Mouse (Mus musculus): ENCODE data around the gene Yes1. TPM values are rescaled to one million over a fixed set of nuclear protein-coding genes. Genes with fewer than 3 reads are reported as not detected.

Yes1 gene
- polyA plus RNA-seq, 1 experiment from 2014 or later, result 18.9 TPM

DNA sequence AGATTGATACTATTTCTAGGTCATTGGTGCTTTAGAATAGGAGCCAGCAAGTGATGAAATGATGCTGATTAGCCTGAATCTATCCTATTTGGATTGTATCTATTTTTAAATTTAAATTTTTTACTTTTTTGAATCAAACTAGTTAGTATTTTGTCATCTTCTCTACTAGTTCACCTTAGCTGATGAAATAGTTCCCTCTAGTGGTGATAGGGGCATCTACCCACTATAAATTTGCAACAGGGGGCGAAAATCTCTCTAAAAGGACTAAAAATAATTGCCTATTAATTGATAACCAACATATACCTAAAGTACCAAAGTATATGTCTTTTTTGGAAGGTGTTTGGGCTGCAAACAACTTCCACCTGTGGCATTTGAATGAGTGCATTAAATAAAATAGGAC, 46.4 kb downstream of the Yes1 start:
- H3K9ac ChIP-seq (ENCODE audit: low read depth, low read length), result no peak overlapping the region
- H3K36me3 ChIP-seq (ENCODE audit: control insufficient read depth, insufficient read depth, low read length), result no peaks in the 10 kb centered on the region; the same call in 1 of the 2 replicates
- H3K27me3 ChIP-seq (replicated peaks; ENCODE audit: control insufficient read depth, insufficient read depth, low read length), result no peaks in the 10 kb centered on the region
- DNase-seq (ENCODE audit: low spot score) (no peak), ATAC-seq (replicated peaks; ENCODE audit: low FRiP score) (no peak)
- no peaks in the 10 kb centered on the region for H3K4me1 ChIP-seq (replicated peaks; ENCODE audit: control insufficient read depth, insufficient read depth, low read length)
- H3K4me2 ChIP-seq, result no peak overlapping the region
- no peak overlapping the region for H3K4me3 ChIP-seq (ENCODE audit: low read depth, low read length)
- no peaks in the 10 kb centered on the region for H3K9me3 ChIP-seq (ENCODE audit: control insufficient read depth, low read length)
- no peak overlapping the region for H3K27ac ChIP-seq (ENCODE audit: low read depth, low read length)
- 64% methylated on average over 1 of the region's 1 CpGs for WGBS

DNA sequence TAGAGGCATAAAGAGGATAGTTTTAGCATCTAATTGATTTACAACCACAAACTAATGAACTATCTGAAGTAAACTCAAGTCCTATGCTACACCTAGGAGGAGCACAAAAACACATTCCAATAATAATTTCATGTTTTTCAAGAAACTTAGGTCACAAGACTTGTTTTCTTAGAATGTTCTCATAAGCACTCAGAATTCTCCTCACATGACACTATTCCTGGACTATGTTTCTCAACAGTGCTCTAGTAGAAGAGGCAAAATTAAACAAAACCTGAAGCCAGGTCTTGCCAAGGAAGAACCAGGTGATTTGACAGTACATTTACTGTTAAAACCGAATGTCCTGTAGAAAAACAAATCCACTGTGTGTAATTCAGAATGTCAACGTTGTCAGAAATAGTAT, 71.5 kb downstream of the Yes1 start:
- 71% methylated on average over 2 of the region's 2 CpGs for WGBS
- no peak overlapping the region for H3K27ac ChIP-seq (ENCODE audit: low read depth, low read length)
- no peaks in the 10 kb centered on the region for H3K27me3 ChIP-seq (replicated peaks; ENCODE audit: control insufficient read depth, insufficient read depth, low read length)
- no peaks in the 10 kb centered on the region for H3K4me1 ChIP-seq (replicated peaks; ENCODE audit: control insufficient read depth, insufficient read depth, low read length)
- no peak overlapping the region for H3K4me2 ChIP-seq
- DNase-seq (ENCODE audit: low spot score) (no peak), ATAC-seq (replicated peaks; ENCODE audit: low FRiP score) (no peak)
- H3K9me3 ChIP-seq (ENCODE audit: control insufficient read depth, low read length), result no peaks in the 10 kb centered on the region
- 0 out of 2 replicates have a peak, but pooled peaks cover 3% of the 10 kb centered on the region for H3K36me3 ChIP-seq (ENCODE audit: control insufficient read depth, insufficient read depth, low read length)
- H3K4me3 ChIP-seq (ENCODE audit: low read depth, low read length), result no peak overlapping the region
- H3K9ac ChIP-seq (ENCODE audit: low read depth, low read length), result no peak overlapping the region

DNA sequence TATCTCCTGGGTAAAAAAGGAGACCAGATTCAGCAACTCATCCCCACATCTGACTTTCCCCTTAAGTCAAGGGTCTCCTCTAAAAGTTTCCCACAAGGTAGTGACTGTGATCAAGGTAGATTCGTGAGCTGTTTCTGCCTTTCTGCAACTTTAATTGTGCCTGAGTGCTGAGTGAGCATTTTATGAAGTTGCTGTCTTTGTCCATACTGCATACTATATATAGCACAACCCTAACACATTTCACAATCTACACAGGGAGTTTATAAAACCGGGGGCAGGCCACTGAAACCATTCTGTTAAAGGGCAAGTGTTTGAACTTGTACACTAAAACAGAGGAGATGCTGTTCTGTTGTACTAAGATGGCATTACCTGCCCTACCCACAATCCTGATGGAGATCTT, 82.4 kb downstream of the Yes1 start:
- Histone ChIP-seq H3K4me2 (no peak overlapping the region), H3K27ac (ENCODE audit: low read depth, low read length) (no peak overlapping the region), H3K9me3 (ENCODE audit: control insufficient read depth, low read length) (no peaks in the 10 kb centered on the region), H3K9ac (ENCODE audit: low read depth, low read length) (no peak overlapping the region), H3K4me3 (ENCODE audit: low read depth, low read length) (no peak overlapping the region), H3K27me3 (replicated peaks; ENCODE audit: control insufficient read depth, insufficient read depth, low read length) (no peaks in the 10 kb centered on the region), H3K4me1 (replicated peaks; ENCODE audit: control insufficient read depth, insufficient read depth, low read length) (no peaks in the 10 kb centered on the region), H3K36me3 (ENCODE audit: control insufficient read depth, insufficient read depth, low read length) (no peaks in the 10 kb centered on the region)
- ATAC-seq (replicated peaks; ENCODE audit: low FRiP score) (no peak), DNase-seq (ENCODE audit: low spot score) (no peak)
- 52% methylated on average over 2 of the region's 2 CpGs for WGBS

DNA sequence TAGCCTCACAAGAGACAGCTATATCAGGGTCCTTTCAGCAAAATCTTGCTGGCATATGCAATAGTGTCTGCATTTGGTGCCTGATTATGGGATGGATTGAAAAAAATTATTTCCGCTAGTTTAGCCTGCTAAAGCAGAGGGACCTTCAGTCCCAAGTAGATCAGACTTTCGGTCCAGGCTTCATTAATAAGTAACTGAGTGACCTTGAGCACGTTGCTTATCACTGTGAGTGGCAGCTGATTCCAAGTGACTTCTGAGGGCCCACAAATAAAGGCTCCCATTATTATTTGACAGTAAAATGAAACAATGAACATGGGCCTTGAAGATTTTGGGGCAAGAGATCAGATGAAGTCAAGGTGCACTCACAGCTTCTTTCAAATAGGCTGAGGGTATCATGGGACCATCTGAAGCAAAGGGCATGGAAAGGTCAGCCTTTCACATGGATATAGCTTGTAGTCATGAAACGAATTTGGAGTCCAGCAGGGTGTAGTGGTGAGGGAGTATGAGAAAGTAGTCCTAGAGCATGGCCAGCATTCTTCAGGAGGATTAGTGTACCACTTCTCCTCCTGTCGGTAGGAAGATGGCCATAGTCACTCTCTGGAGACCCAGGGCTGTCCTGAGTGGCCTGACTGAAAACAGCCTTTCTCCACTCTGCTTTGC, 86.4 kb downstream of the Yes1 start:
- 66% methylated on average over 5 of the region's 5 CpGs for WGBS
- no peak for ATAC-seq (replicated peaks; ENCODE audit: low FRiP score)
- H3K36me3 ChIP-seq (ENCODE audit: control insufficient read depth, insufficient read depth, low read length), result no peaks in the 10 kb centered on the region
- no peak overlapping the region for H3K4me3 ChIP-seq (ENCODE audit: low read depth, low read length)
- no peak overlapping the region for H3K4me2 ChIP-seq
- no peak overlapping the region for H3K9ac ChIP-seq (ENCODE audit: low read depth, low read length)
- H3K9me3 ChIP-seq (ENCODE audit: control insufficient read depth, low read length), result no peaks in the 10 kb centered on the region
- H3K4me1 ChIP-seq (replicated peaks; ENCODE audit: control insufficient read depth, insufficient read depth, low read length), result no peaks in the 10 kb centered on the region
- H3K27ac ChIP-seq (ENCODE audit: low read depth, low read length), result no peak overlapping the region
- no peak for DNase-seq (ENCODE audit: low spot score)
- H3K27me3 ChIP-seq (replicated peaks; ENCODE audit: control insufficient read depth, insufficient read depth, low read length), result no peaks in the 10 kb centered on the region

DNA sequence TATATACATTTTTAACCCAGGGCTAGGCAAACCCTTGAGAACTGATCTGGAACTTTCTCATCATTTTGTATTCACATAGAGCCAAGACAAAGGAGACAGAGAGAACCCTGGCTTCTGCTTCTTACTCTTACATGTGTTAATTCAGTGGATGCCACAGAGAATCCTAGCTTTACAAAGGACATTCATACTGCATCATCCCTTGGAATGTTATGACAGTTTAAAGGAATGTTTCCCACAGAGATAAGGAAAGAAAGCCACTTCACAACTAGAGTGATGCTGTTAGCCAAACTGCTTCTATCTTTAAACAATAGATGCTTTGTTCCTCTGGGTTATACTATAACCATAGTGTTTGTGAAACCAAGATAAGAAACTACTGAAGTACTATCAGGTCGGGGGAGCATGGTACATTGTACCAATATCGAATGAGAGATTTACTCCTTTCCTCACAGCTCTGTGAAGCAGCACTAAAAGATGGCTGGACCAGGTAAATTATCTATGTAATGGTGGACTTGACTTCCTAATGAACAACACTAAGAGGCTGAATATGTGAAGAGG, 95.3 kb downstream of the Yes1 start:
- no peak for ATAC-seq (replicated peaks; ENCODE audit: low FRiP score)
- Histone ChIP-seq H3K4me2 (no peak overlapping the region), H3K9me3 (ENCODE audit: control insufficient read depth, low read length) (no peaks in the 10 kb centered on the region), H3K4me1 (replicated peaks; ENCODE audit: control insufficient read depth, insufficient read depth, low read length) (no peaks in the 10 kb centered on the region), H3K9ac (ENCODE audit: low read depth, low read length) (no peak overlapping the region), H3K27me3 (replicated peaks; ENCODE audit: control insufficient read depth, insufficient read depth, low read length) (no peaks in the 10 kb centered on the region), H3K4me3 (ENCODE audit: low read depth, low read length) (no peak overlapping the region), H3K36me3 (ENCODE audit: control insufficient read depth, insufficient read depth, low read length) (no peaks in the 10 kb centered on the region), H3K27ac (ENCODE audit: low read depth, low read length) (no peak overlapping the region)
- 65% methylated on average over 2 of the region's 2 CpGs for WGBS
- no peak for DNase-seq (ENCODE audit: low spot score)

DNA sequence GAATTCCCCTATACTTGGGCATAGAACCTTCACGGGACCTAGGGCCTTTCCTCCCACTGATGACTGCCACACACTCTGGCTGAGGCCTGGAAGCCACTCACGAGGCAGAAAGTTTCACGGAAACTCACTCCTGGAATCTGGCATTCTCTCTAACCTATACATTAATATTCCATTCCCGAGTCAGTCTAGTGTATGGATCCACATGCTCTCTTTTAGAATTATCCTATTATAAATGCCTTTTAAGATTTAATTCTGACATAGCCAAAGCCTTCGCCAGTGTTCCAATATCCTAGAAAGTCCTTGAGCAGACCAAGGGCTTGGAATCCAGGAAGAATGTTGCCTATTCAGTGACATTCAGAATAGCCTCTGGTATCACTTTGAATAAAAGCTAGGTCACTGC, 100.5 kb downstream of the Yes1 start:
- H3K36me3 ChIP-seq (ENCODE audit: control insufficient read depth, insufficient read depth, low read length), result no peaks in the 10 kb centered on the region
- no peak overlapping the region for H3K4me2 ChIP-seq
- no peak for DNase-seq (ENCODE audit: low spot score)
- ATAC-seq (replicated peaks; ENCODE audit: low FRiP score), result no peak
- no peaks in the 10 kb centered on the region for H3K4me1 ChIP-seq (replicated peaks; ENCODE audit: control insufficient read depth, insufficient read depth, low read length)
- no peak overlapping the region for H3K27ac ChIP-seq (ENCODE audit: low read depth, low read length)
- no peaks in the 10 kb centered on the region for H3K27me3 ChIP-seq (replicated peaks; ENCODE audit: control insufficient read depth, insufficient read depth, low read length)
- no peaks in the 10 kb centered on the region for H3K9me3 ChIP-seq (ENCODE audit: control insufficient read depth, low read length)
- no peak overlapping the region for H3K9ac ChIP-seq (ENCODE audit: low read depth, low read length)
- no peak overlapping the region for H3K4me3 ChIP-seq (ENCODE audit: low read depth, low read length)
- 80% methylated on average over 5 of the region's 5 CpGs for WGBS

DNA sequence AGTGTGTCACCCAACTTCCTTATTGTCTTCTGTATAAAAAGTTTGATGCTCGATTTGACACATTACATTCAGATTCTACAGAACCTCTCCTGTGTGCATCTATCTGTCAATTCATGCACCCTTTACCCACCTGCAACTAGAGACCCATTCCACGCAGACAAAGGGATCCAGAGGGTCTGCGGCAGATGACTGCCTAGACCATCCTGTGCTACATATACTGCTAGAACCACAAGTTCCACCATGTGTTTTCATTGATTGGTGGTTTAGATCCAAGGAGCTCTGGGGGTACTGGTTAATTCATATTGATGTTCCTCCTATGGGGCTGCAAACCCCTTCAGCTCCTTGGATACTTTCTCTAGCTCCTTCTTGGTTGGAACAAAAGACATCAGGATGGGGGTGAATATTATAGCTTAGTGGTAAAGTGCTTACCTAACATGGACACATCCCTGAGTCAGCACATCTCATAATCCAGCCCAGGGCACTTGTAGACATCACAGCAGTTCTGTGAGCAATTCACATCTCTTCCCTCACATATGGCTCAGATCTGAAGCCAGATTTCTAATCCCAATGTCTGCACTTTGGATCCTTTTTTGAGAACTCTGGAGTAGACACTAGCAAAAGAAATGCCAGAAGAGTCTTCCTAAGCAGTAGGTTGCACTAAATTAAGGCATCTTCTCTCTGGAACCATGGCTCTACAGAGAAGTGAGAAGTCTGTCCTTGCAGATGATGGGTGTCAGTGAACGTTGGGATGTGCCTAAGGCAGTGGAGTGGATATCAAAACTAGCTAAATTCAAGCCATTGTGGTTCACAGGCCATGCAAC, 101.5 kb downstream of the Yes1 start:
- Histone ChIP-seq H3K27me3 (replicated peaks; ENCODE audit: control insufficient read depth, insufficient read depth, low read length) (no peaks in the 10 kb centered on the region), H3K9ac (ENCODE audit: low read depth, low read length) (no peak overlapping the region), H3K9me3 (ENCODE audit: control insufficient read depth, low read length) (no peaks in the 10 kb centered on the region), H3K4me1 (replicated peaks; ENCODE audit: control insufficient read depth, insufficient read depth, low read length) (no peaks in the 10 kb centered on the region), H3K4me3 (ENCODE audit: low read depth, low read length) (peak overlapping the region; percentile 66; the same call in 1 of the 2 replicates), H3K27ac (ENCODE audit: low read depth, low read length) (no peak overlapping the region), H3K36me3 (ENCODE audit: control insufficient read depth, insufficient read depth, low read length) (no peaks in the 10 kb centered on the region), H3K4me2 (peak overlapping the region; percentile 71)
- 70% methylated on average over 4 of the region's 4 CpGs for WGBS
- ATAC-seq (replicated peaks; ENCODE audit: low FRiP score), result no peak
- DNase-seq (ENCODE audit: low spot score), result no peak

DNA sequence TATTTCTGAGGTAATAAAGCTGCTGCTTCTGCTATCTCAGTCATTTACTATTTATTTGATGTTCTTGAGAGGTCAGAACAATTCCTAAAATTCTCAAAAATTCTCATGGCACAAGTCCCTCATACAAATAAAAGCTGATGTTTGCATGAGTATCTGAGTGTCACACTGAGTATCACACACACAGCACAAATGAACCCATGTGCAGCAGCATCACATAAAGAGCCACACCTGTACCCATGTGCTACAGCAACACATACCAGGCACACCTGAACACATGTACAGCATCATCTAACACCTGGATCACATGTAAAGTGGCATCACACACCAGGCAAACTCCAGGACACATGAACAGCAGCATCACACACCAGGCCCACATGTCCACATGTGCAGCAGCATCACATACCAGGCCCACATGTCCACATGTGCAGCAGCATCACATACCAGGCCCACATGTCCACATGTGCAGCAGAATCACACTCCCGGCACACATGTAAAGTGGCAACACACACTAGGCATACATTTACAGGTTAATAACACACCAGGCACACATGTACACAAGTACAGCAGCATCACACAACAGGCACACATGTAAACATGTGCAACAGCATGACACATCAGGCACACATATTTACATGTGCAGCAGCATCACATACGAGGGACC, 102.2 kb downstream of the Yes1 start:
- ATAC-seq (replicated peaks; ENCODE audit: low FRiP score) (no peak; the same call in none of the 2 replicates), DNase-seq (ENCODE audit: low spot score) (no peak)
- Histone ChIP-seq H3K9ac (ENCODE audit: low read depth, low read length) (peak overlapping the region; percentile 69), H3K27ac (ENCODE audit: low read depth, low read length) (peak overlapping the region; percentile 72), H3K4me1 (replicated peaks; ENCODE audit: control insufficient read depth, insufficient read depth, low read length) (no peaks in the 10 kb centered on the region), H3K4me3 (ENCODE audit: low read depth, low read length) (peak overlapping the region; percentile 66), H3K9me3 (ENCODE audit: control insufficient read depth, low read length) (no peaks in the 10 kb centered on the region), H3K36me3 (ENCODE audit: control insufficient read depth, insufficient read depth, low read length) (no peaks in the 10 kb centered on the region), H3K4me2 (peak overlapping the region; percentile 71), H3K27me3 (replicated peaks; ENCODE audit: control insufficient read depth, insufficient read depth, low read length) (no peaks in the 10 kb centered on the region)
- WGBS, result 18% methylated on average over 2 of the region's 2 CpGs
